Mouse (Mus musculus) spleen, adult 2 months (tissue): ENCODE measurements around the gene Eefsec.

Experiments used
- CTCF ChIP-seq: fragments of 200-500 bp; IDR thresholded peaks from 2 replicates; pipeline ENCODE4 v1.5.1; 2011; ENCODE audit warnings: mild to moderate bottlenecking, inconsistent platforms; ENCODE audit not compliant: insufficient read depth, insufficient read length, insufficient replicate concordance; ENCODE audit errors: extremely low read depth
- POLR2A ChIP-seq: fragments of 200-500 bp; IDR thresholded peaks from 2 replicates; pipeline ENCODE4 v1.6.1; 2011; ENCODE audit warnings: low read depth, low read length, inconsistent platforms

GRCm38 (mm10) chr6:88321253-88321652 is 125.1 kb downstream of the Eefsec start:
- TF ChIP-seq CTCF (no peak), POLR2A (no peak)
